Mouse (Mus musculus) liver, embryonic 15.5 days (tissue): Measurements from ENCODE around the gene Gm3646. TPM values are rescaled to one million over a fixed set of nuclear protein-coding genes. Genes with fewer than 3 reads are reported as not detected.
A peak's percentile ranks its signal among the peaks of the same experiment; 100 is the strongest.

Source experiments
- ATAC-seq: fragments of 200-750 bp; cut with Nextera tagmentation; 2 replicates; pipeline ENCODE4 v1.8.0; 2017; ENCODE audit warnings: moderate number of reproducible peaks, mild to moderate bottlenecking, moderate library complexity; ENCODE audit not compliant: insufficient read depth
- H3K27ac ChIP-seq: fragments of 300-500 bp; sonication (generic); replicated peaks from 2 replicates; pipeline ENCODE4 v1.5.1; 2015; ENCODE audit warnings: mild to moderate bottlenecking, inconsistent platforms
- H3K27me3 ChIP-seq: fragments of 300-500 bp; sonication (generic); 2 replicates; pipeline ENCODE4 v1.6.1; 2015; ENCODE audit warnings: mild to moderate bottlenecking, inconsistent platforms
- H3K36me3 ChIP-seq: fragments of 300-500 bp; sonication (generic); replicated peaks from 2 replicates; pipeline ENCODE4 v1.6.1; 2015; ENCODE audit warnings: moderate library complexity, mild to moderate bottlenecking, inconsistent platforms
- H3K4me1 ChIP-seq: fragments of 300-500 bp; sonication (generic); replicated peaks from 2 replicates; pipeline ENCODE4 v1.6.1; 2015; ENCODE audit warnings: inconsistent platforms
- H3K4me2 ChIP-seq: fragments of 300-500 bp; sonication (generic); 2 replicates; pipeline ENCODE4 v1.6.1; 2015; ENCODE audit warnings: moderate library complexity, mild to moderate bottlenecking, inconsistent platforms
- H3K4me3 ChIP-seq: fragments of 300-500 bp; sonication (generic); replicated peaks from 2 replicates; pipeline ENCODE4 v1.5.1; 2015; ENCODE audit warnings: mild to moderate bottlenecking, inconsistent platforms
- H3K9ac ChIP-seq: fragments of 300-500 bp; sonication (generic); 2 replicates; pipeline ENCODE4 v1.6.1; 2015; ENCODE audit warnings: moderate library complexity, mild to moderate bottlenecking, inconsistent platforms
- H3K9me3 ChIP-seq: fragments of 300-500 bp; sonication (generic); replicated peaks from 2 replicates; pipeline ENCODE4 v1.6.1; 2016; ENCODE audit warnings: inconsistent platforms
- WGBS: fragments of 180-500 bp; shearing (Covaris S2); methylation state at CpG from one replicate; pipeline ENCODE4 v1.1.7; 2015; ENCODE audit warnings: mixed read lengths; ENCODE audit not compliant: insufficient replicate concordance; 5-methylcytosine and 5-hydroxymethylcytosine counted together
- polyA plus RNA-seq: library from polyadenylated mRNA; unstranded; fragments of >200 nt; fragmentation: Nextera tagmentation; extraction: Ambion mirVana; gene quantifications from 2 replicates; pipeline ENCODE4 v1.2.1, GENCODE M21; 2015

The Gm3646 gene
- polyA plus RNA-seq, 1 experiment from 2014 or later = not detected

GRCm38 (mm10) chr1:39779111-39779980, 25.8 kb downstream of the Gm3646 start:
- no peak overlapping the region for H3K9ac ChIP-seq
- WGBS = 56% methylated on average over 16 of the region's 16 CpGs
- no peak overlapping the region for H3K4me2 ChIP-seq
- no peak overlapping the region for H3K4me3 ChIP-seq
- H3K4me1 ChIP-seq = peaks cover 3% of the 10 kb centered on the region
- no peaks in the 10 kb centered on the region for H3K9me3 ChIP-seq
- no peaks in the 10 kb centered on the region for H3K36me3 ChIP-seq
- no peaks in the 10 kb centered on the region for H3K27me3 ChIP-seq
- no peak overlapping the region for H3K27ac ChIP-seq
- ATAC-seq = no peak

GRCm38 (mm10) chr1:39773991-39774729, 31.0 kb downstream of the Gm3646 start:
- H3K9ac ChIP-seq = no peak overlapping the region
- H3K27ac ChIP-seq = no peak overlapping the region
- 73% methylated on average over 14 of the region's 14 CpGs for WGBS
- H3K4me1 ChIP-seq = peaks cover 4% of the 10 kb centered on the region; the same call in 1 of the 2 replicates
- H3K4me3 ChIP-seq = no peak overlapping the region
- H3K4me2 ChIP-seq = no peak overlapping the region
- ATAC-seq = no peak
- H3K36me3 ChIP-seq = no peaks in the 10 kb centered on the region
- no peaks in the 10 kb centered on the region for H3K27me3 ChIP-seq
- no peaks in the 10 kb centered on the region for H3K9me3 ChIP-seq

GRCm38 (mm10) chr1:39773551-39773950, 31.6 kb downstream of the Gm3646 start:
- ATAC-seq = no peak
- no peaks in the 10 kb centered on the region for H3K27me3 ChIP-seq
- H3K27ac ChIP-seq = no peak overlapping the region
- H3K9me3 ChIP-seq = no peaks in the 10 kb centered on the region
- H3K4me3 ChIP-seq = no peak overlapping the region
- no peak overlapping the region for H3K4me2 ChIP-seq
- WGBS = 58% methylated on average over 5 of the region's 5 CpGs
- H3K9ac ChIP-seq = no peak overlapping the region
- H3K4me1 ChIP-seq = peaks cover 4% of the 10 kb centered on the region; the same call in 1 of the 2 replicates
- no peaks in the 10 kb centered on the region for H3K36me3 ChIP-seq

GRCm38 (mm10) chr1:39772401-39773095, 32.6 kb downstream of the Gm3646 start:
- peaks cover 4% of the 10 kb centered on the region; the same call in 1 of the 2 replicates for H3K4me1 ChIP-seq
- H3K36me3 ChIP-seq = no peaks in the 10 kb centered on the region
- H3K27ac ChIP-seq = no peak overlapping the region
- H3K27me3 ChIP-seq = no peaks in the 10 kb centered on the region
- 46% methylated on average over 3 of the region's 3 CpGs for WGBS
- H3K4me2 ChIP-seq = no peak overlapping the region
- ATAC-seq = peak; percentile 74
- no peak overlapping the region for H3K9ac ChIP-seq
- H3K4me3 ChIP-seq = no peak overlapping the region
- no peaks in the 10 kb centered on the region for H3K9me3 ChIP-seq

- H3K4me3 ChIP-seq = no peak overlapping the region
- H3K4me1 ChIP-seq = peaks cover 4% of the 10 kb centered on the region; the same call in 1 of the 2 replicates
- no peaks in the 10 kb centered on the region for H3K36me3 ChIP-seq
- no peak overlapping the region for H3K27ac ChIP-seq
- no peaks in the 10 kb centered on the region for H3K9me3 ChIP-seq
- 63% methylated on average over 5 of the region's 5 CpGs for WGBS
- no peaks in the 10 kb centered on the region for H3K27me3 ChIP-seq
- no peak for ATAC-seq
- H3K9ac ChIP-seq = no peak overlapping the region
- H3K4me2 ChIP-seq = no peak overlapping the region
These were observed 34.7 kb downstream of the Gm3646 start for GRCm38 (mm10) chr1:39770436-39770835.

- H3K36me3 ChIP-seq = no peaks in the 10 kb centered on the region
- H3K4me1 ChIP-seq = peaks cover 4% of the 10 kb centered on the region; the same call in 1 of the 2 replicates
- no peak overlapping the region for H3K4me2 ChIP-seq
- WGBS = 47% methylated on average over 3 of the region's 3 CpGs
- H3K4me3 ChIP-seq = no peak overlapping the region
- H3K27me3 ChIP-seq = no peaks in the 10 kb centered on the region
- H3K9me3 ChIP-seq = no peaks in the 10 kb centered on the region
- H3K27ac ChIP-seq = no peak overlapping the region
- no peak overlapping the region for H3K9ac ChIP-seq
- ATAC-seq = no peak
These were observed 37.1 kb downstream of the Gm3646 start for GRCm38 (mm10) chr1:39768017-39768416.

- no peak for ATAC-seq
- Histone ChIP-seq H3K9ac (no peak overlapping the region), H3K4me3 (no peak overlapping the region), H3K27me3 (peaks cover 10% of the 10 kb centered on the region), H3K36me3 (no peaks in the 10 kb centered on the region), H3K27ac (no peak overlapping the region), H3K9me3 (no peaks in the 10 kb centered on the region), H3K4me1 (peaks cover 13% of the 10 kb centered on the region), H3K4me2 (no peak overlapping the region)
- WGBS = 57% methylated on average over 7 of the region's 7 CpGs
These were observed 39.2 kb downstream of the Gm3646 start for GRCm38 (mm10) chr1:39765854-39766493.

GRCm38 (mm10) chr1:39762025-39762370, 43.1 kb downstream of the Gm3646 start:
- ATAC-seq = no peak
- Histone ChIP-seq H3K4me2 (peak overlapping the region; percentile 57), H3K27me3 (peaks cover 10% of the 10 kb centered on the region), H3K36me3 (no peaks in the 10 kb centered on the region), H3K9ac (no peak overlapping the region), H3K9me3 (no peaks in the 10 kb centered on the region), H3K27ac (peak overlapping the region; percentile 59; the same call in 1 of the 2 replicates), H3K4me3 (peak overlapping the region; percentile 12; the same call in 1 of the 2 replicates), H3K4me1 (peaks cover 18% of the 10 kb centered on the region)
- WGBS = 3% methylated on average over 10 of the region's 10 CpGs

GRCm38 (mm10) chr1:39761211-39762024, 43.7 kb downstream of the Gm3646 start:
- Histone ChIP-seq H3K9ac (no peak overlapping the region), H3K27me3 (peaks cover 10% of the 10 kb centered on the region), H3K36me3 (no peaks in the 10 kb centered on the region), H3K9me3 (no peaks in the 10 kb centered on the region), H3K4me2 (peak overlapping the region; percentile 57), H3K27ac (peak overlapping the region; percentile 59; the same call in 1 of the 2 replicates), H3K4me1 (peaks cover 18% of the 10 kb centered on the region), H3K4me3 (peak overlapping the region; percentile 12; the same call in 1 of the 2 replicates)
- 4% methylated on average over 22 of the region's 22 CpGs for WGBS
- peak; percentile 34; the same call in 1 of the 2 replicates for ATAC-seq

GRCm38 (mm10) chr1:39760181-39760715, 44.9 kb downstream of the Gm3646 start:
- ATAC-seq = no peak
- Histone ChIP-seq H3K4me2 (no peak overlapping the region), H3K4me3 (no peak overlapping the region), H3K4me1 (peaks cover 18% of the 10 kb centered on the region), H3K9me3 (no peaks in the 10 kb centered on the region), H3K9ac (no peak overlapping the region), H3K27me3 (peaks cover 10% of the 10 kb centered on the region), H3K27ac (no peak overlapping the region), H3K36me3 (no peaks in the 10 kb centered on the region)
- 61% methylated on average over 6 of the region's 6 CpGs for WGBS
